Mouse (Mus musculus) cerebellum, adult 18-20 months (tissue): Measurements from ENCODE around the gene Epb41l2.

Experiments
- DNase-seq, 2 experiments: peaks; one replicate each; pipeline ENCODE4 v3.0.0; 2021

Epb41l2 gene

DNA sequence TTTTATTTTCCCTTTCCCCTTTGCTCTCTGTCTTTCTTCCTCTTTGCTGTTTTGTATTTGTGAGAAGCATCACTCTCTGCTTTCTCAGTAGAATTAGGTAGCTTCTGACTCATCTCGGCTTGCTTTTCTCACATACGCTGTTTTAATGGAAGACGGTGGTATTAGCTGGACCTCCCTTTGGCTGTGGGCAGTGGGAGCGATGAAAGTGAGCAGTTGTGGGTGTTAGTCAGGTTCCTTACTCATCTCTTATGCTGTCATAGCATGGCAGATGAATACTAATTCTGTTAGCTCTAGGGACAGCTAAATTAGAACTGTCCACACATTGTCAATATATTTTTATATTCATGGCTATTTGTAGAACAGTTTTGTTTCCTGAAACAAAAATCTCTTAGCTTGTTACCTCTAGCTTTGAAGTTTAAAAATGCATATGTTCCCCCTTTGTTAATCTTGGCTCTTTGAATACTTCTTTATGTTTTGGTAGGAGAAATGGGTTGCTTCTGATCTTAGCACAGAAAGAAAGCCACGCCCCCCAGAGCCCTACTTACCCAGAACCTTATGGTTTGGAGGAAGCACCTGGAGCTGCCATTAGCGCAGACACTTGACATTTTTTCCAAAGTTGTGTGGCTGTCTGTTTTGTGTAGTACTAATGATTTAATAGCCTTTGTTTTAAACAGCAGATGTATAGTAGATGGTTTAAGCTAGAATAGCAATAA, 78.1 kb downstream of the Epb41l2 start:
- DNase-seq, result no peak

DNA sequence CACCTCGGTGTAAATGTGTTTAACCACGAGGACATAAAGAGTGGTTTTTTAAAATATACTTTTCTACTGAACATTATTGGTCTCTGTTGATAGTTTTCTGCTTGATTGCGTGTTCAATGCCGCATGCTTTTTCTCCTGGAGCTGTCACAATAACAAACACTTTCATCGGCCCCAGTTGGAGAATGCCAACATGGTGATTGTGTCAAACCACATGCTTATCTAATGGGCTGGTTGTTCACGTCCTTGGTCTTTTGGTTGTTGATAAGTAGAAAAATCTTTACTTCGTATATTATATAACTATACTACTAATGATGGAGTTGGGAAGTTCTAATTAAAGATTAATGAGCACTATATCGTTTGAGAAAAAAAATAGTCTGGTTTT, 78.7 kb downstream of the Epb41l2 start:
- DNase-seq, result no peak

DNA sequence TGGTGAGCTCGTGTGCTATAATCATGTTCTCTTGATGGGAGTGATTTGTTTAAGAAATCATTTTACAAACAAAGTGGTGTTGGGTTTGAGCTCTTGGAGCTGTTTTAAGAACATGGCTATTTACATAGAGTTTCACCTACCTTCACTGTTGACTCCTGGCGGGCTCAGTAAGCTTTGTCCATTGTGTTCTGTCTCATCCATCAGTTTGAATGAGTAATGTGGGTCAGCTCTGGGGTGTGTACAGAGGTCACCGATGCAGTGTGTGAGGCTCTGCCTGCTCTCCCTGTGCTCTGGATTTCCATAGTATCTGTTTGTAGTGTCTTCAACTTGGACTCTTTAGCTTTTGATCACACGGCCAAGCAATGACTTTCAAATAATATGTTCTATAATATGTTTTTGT, 79.6 kb downstream of the Epb41l2 start:
- DNase-seq, result no peak

DNA sequence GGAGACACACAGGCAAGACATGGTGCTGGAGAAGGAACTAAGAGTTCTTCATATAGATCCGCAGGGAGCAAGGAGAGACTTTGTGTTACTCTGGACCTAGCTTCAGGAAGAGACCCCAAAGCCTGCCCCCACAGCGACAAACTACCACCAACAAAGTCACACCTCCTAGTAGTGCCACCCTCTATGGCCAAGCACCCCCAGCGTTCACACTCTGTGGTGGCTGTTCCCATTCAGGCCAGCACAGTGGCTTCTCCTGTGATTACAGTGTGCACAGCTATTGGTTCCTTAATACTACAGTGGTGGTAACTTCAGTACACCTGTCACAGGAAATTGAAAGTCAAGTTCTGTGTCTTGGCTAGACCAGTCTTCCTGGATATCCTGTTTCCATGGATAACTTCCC, 80.3 kb downstream of the Epb41l2 start:
- DNase-seq, result no peak

DNA sequence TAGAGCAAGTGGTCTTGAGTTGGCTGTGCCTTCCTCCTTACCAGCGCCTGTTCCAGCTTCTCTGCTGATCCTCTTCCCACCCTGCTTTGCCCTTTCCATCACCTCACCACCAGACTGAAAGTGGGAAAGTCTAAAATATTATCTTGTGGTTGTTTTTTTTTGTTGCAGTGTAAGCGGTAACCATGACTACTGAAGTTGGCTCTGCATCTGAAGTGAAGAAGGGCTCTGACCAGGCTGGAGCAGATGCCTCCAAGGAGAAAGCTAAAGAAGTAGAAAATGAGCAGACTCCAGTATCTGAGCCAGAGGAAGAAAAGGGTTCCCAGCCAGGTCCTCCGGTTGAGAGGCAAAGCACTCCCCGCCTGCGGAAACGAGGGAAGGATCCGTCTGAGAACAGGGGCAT, 81.8 kb downstream of the Epb41l2 start:
- no peak for DNase-seq

DNA sequence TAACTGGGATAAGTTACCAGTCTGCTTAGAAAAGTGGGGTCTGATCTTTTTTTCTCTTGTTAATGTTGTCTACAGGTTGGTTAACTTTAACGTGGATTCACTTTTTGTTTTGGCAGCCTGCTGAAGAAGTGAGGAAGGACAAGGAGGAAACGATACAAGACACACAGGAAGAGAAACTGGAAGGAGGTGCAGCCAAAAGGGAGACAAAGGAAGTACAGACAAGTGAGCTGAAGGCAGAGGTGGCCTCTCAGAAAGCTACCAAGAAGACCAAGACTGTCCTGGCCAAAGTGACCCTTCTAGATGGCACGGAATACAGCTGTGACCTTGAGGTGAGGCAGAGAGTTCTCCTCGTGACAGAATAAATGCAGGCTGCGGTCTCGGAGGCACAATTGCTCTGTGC, 84.0 kb downstream of the Epb41l2 start:
- no peak for DNase-seq

DNA sequence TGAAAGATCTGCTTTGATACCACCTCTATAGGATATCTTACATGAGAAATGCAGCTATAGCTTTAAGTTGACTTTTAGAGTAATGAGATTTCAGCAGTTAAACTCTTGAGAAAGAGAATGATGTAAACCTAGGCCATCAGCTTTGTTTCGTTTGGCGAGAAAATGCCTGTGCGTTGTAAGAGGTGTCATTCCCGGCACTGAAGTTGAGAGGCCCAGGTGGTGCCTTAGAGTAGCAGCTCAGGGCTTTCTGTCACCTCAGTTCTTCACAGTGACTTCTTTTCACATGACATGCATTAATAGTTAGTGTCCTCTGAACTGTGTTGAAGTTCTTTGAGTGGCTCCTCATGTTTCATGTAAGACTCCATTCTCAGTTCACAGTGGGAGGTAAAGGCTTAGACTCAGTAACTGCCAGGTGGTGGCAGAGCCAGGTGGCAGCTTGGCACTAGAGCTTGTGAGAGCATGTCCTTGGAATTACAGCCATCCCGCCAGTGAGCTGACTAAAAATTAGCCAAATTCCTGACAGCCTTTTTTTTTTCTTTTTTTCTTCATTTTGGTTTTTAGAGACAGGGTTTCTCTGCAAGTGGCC, 84.7 kb downstream of the Epb41l2 start:
- DNase-seq, result no peak

DNA sequence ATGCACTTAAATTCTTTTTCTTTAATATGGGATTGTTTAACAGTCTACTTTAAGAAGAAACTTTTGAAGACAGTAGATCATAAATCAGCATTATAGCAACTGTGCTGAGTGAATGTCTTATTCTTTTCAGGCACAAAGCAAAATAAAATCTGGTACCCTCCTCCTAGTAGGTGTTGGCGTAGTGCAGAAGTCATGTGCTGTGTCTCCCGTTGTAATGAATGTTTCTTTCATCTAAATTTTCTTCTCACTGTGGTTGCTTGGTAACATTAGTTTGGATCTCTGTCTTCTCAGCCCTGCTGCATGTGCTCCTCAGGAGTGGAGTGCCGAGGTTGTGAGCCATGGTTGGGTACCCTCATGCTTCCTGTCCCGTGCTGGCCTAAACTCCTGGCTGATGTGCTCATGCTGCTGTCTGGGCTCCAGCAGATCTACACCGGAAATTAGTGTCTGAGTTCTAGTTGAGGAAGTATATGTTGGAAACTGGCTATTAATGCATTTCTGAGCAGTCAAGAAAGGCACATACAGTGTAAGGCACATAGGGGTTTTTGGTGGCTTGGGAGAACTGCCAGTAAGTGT, 87.4 kb downstream of the Epb41l2 start:
- DNase-seq, result no peak

DNA sequence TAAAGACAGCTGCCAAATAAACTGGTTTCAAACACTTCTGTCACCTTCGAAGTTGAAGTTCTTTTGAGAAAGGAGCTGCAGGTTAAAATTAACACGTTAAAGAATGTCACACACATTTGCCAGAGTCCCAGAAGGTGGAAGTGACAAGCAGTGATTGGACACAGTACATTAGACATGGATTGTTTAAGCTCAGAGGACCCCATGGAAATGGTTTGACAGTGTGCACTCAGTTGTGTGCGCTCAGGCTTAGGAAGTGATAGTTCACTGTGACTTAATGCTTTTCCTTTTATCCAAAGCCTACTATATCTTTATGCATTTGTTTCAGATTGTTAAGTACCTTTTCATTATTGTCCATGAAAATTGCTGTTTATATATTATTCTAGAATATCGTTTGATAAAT, 89.1 kb downstream of the Epb41l2 start:
- no peak for DNase-seq

DNA sequence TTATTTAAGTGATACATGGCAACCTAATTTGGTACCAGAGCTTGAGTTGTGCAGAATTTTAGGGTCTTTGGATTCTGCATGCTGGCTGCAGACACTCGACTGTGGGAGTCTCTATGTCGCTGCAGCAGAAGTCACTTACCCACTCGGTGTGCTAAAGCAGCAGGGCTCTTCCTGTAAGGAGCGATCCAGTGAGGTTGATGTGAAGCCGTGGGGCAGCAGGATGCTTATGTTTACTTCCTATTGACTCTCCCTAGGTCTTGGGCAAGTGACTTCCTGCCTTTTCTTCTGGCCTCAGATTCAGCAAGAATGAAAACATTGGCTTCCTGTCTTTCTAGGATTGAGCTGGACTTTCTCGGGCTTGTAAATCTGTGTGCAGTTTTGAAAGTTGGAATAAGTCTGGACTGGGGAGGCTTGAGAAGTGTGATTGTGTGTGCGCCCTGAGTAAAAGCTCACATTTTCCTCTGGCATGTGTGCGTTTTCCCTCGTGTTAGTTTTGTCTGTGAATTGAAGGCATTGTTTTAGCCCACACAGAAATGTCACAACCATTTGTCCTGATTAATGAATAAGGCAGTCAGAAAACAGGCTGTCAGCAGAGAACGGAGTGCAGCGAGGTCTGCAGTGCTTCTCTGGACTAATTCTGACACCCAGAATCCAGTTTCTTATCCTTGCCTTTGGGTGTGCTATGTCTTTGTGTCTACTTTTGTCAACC, 89.9 kb downstream of the Epb41l2 start:
- no peak for DNase-seq

DNA sequence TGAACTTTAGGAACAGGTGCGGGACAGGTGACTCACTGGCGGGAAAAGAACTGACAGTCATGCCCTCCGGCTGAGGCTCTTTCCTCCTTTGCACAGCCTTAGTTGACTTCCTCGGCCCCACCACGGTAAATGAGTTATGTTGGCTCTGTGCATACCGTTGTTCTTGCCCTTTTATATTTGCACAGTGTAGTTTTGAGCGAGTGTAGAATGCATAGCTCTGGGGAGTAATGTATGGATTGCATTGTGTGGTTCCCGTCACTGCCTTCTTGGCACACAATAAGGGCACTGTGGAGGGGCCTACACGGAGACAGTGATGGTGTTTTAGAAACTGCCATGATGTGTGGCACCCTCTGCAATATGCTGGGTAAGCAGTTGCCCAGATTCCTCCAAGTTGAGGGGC, 93.6 kb downstream of the Epb41l2 start:
- DNase-seq, result no peak

DNA sequence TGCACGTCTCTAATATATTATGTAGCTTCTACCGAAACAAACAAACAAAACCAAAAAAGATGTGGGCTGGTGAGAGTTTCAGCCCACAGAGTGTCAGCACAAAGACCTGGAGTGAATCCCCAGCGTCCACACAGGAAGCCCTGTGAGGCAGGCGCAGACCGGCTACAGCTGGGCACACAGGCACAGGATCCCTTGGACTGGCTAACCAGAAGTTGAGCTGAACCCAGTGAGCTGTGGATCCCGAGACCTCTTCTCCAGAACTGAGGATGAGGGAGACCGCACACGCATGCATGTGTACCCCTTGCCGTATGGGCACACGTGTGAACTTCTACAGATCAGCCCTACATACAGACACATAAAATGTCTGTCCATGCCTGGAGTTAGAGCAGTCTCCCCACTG, 94.2 kb downstream of the Epb41l2 start:
- DNase-seq, result no peak

DNA sequence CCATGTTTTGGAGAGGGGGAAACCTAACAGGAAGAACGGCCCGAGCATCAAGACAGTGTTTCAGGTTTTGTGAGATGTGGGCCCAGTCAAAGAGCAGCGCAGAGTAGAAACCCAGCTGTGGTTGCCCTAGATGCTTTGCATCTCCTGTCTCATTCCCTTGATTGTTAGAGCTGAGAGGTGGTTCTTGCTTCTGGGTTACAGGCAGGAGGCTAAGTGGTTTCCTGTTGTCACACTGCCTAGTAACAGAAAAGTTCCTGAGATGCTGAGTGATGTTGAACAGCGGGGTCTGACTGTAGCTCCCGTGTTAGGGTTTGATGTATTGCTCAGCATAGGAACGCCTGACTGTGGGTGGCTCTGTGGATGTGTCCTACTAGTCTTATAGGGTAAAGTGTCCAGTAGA, 97.5 kb downstream of the Epb41l2 start:
- no peak for DNase-seq

DNA sequence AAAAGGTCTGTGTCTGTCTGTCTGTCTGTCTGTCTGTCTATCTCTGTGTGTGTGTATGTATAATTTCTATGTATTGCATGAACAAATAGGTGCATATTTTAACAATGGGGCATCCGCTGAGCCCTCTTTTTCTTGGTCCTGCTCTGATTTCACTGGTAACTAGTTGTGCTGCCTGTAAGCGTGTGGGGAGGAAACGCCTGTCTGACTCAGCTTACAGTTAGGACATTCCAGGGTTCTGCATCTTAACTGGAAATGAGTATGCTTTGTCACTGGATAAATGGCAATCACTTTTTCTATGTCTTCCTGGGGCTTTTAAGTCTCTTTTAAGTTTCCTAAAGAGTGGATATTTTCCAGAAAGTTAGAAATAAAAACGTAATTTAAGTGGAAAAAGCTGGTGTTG, 98.4 kb downstream of the Epb41l2 start:
- DNase-seq, result no peak

DNA sequence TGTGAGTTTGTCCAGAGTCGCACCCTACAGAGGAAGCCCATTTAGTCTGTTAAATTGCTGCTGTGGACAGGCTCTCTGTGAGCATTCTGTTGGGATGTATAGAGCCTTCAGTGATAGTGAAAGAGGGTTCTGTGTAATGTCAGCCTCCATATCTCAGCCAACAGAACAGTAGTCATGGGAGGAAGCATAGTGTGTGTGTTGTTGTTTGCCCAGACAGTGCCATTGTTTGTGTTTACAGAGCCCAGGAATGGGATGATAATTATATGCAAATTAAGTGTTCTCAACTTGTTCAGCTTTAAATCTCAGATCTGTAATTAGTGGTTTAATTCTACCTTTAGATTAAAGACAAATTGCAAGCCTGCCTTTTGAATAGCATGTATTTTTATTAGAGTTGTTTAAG, 102.2 kb downstream of the Epb41l2 start:
- DNase-seq, result no peak

DNA sequence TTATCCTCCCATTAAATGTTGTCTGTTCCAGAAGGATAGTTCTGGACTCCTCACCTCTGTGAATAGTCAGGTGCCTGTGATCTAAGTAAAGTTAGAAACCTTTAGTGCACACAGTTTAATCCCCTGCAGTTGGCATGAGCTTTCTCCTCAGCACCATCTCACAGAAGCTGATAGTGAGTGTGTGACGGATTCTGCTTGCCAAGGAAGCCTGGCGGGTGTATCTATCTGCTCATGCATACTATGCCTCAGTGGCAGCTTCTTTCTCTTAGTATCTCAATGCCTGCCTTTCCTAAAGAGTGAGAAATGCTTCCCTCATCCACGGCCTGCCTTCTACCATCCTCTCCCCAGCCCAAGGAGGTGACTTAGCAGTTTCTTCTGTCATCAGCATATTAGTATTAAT, 103.1 kb downstream of the Epb41l2 start:
- DNase-seq, result no peak

DNA sequence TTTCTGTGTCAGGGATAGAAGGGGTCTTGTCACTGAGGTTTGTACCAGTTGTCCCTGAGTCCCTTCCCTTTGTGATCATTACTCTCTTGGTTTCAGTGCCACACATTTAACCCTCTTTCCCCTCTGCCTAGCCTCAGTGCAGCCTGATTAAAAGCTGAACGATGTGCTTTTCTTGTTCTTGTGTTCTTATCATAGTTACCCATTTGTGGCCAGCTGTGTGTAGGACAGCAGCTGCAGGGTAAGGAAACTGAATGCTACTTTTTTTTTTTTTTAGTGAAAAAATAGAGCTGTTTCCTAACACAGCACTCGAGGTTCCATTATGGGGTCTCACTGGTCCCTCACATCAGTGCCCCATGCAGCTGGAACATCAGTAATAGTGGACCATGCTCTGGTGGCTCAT, 106.9 kb downstream of the Epb41l2 start:
- DNase-seq, result no peak

DNA sequence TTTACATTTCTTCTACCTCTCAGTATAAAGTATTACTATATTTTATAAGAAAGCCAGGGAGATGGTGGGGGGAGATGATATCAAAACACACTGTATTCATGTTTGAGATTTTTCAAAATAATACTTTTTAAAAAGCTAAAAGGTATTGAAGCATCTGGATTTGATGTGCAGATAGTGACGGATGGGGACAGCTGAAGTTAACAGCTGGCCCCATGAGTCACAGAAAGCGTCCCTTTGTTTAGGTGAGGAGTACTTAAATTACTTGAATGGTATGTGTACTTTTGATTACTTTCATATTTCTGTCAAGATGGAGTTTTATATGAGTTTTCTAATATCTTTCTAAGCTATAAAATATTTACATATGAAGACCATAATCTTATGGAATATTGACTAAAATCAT, 112.3 kb downstream of the Epb41l2 start:
- DNase-seq, result no peak

DNA sequence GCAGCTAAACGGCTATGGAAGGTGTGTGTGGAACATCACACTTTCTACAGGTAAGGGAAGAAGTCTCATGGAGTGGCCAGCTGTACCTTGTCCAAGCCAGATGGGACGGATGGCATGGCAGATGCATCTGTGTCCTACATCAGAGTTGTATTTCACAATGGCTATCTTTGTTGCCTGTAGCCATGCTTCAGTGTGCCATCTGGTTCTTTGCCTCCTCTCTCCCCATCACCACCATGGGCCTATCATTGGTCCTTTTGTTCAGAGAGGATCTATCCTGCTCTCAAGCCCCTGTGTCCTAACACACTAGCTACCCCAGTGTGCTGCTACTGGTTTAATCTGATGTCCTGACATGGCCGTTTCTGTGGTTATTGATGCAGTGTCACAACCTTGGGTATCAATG, 120.1 kb downstream of the Epb41l2 start:
- DNase-seq, result no peak

DNA sequence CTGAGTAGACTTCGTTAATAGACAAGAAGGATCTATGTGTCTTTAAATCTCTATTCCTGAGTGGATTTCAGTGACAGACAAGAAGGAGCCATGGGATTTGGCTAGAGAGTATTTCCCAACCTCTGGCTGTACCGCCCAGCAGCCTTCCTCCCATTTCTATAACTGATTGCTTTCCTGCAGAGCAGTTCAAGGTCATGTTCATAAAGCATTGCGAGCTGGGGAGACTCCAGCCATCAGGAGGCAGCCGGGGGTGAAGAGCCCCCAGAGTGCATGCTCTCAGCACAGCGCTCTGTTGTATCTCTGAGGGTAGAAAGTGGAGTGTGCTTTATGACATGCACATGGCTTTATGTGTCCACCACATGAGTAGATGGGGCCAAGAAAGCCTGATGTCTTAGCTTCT, 123.2 kb downstream of the Epb41l2 start:
- DNase-seq, result no peak

DNA sequence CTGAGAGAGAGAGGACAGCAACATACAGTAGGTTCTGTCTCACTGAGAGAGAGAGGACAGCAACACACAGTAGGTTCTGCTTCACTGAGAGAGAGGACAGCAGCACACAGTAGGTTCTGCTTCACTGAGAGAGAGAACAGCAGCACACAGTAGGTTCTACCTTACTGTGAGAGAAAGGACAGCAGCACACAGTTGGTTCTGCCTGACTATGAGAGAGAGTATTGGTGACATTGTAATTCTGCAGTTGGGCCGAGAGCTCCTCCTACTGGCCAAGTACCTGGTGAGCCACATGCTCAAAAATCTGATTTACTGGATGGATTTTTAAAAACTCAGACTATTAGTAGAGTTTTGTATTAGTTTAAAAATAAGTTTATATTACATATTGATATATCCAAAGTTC, 128.9 kb downstream of the Epb41l2 start:
- peak; percentile 46 to 54 for DNase-seq

DNA sequence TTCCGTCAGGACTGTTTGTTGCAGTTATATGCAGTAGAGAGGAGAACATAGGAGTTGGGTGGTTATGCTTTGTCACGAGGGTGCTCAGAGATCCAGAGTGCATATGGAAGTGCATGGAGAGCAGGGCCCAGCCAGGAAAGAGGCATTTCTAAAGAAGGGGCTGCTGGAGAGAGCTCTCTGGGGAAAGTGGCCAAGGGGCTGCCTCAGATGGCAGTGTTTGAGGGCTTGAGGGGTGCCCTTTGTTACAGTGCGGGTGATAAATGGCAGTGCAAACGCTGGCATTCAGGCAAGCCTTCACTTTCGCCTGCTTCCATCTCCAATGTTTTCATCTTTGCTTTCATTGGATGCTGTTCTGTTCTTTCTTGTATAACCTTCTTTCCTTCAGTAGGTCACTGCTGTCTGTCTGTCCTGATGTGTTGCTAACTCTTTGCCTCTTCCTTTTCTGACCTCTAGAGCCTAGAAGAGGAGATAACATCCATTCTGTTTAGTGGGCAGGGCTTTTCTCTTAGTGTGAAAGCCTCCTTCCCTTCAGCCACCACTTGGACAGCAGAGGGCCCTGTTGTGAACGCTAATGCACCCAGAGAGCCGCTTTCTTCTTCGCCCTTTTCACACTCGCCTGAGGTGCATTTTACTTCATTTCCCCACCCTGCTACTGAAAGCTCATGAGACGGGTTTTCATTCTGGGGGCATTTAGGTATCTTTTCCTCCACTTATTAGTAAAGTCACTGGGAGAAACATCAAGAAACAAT, 139.9 kb downstream of the Epb41l2 start:
- DNase-seq, result no peak

DNA sequence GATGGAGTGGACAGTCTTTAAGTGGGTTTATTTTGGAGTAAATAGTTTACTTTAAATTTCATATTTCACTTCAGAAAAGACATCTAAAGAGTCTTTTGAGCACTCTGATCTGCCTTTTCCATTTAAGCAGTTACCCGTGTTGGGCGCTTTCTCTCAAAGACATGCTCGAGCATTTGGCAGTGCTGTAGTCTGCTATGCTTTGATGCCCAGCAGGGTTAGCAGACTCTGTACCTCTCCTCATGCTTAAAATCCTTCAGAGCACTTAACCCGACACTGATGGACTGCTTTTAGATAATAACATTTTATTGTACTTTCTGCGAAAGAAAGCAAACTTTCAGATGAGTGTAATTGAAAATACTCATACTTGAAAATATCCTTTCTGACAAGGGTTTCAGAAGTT, 143.7 kb downstream of the Epb41l2 start:
- DNase-seq, result no peak

DNA sequence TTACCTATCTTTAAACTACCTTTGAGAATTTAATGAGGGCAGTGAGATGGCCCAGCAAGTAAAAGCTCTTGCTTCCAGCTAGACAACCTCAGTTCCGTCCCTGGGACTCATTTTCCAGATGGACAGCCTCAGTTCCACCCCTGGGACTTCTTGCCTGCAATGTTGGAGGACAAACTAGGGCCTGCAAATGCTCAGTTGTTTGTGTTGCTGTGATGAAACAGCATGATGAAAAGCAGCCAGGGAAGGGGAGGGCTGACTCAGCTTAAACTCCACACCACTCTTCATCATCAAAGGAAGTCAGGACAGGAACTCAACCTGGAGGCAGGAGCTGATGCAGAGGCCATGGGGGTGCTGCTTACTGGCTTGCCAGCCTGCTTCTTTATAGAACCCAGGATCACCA, 154.2 kb downstream of the Epb41l2 start:
- no peak for DNase-seq
